In the genomic region with DNA sequence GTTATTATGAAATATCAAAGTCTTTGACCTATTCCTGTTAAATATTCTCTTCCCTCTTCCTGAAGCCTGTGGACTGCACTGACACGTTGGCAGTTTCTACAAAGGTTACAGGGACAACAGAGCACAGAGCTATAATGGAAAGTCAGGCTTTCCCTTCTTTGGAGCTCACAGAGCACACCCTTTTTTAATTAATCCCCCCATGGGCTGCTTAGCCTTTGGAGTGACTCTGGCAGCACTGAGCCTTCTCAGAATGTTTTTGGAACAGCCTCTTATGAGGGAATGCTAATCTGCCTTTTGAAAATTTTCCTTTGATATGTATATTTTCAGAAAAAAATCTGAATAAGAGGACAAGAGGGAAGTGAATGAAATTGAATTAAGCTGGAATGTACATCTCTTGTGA, we compare ENCODE assay signal across 12 mouse cellular contexts.
"Had no signal": no experiment of that assay in that cellular context is flagged by ENCODE, and none has a peak within 500 bp of the region (broad histone marks: within the 10 kb centered on the region; RNA-seq: fewer than 3 reads in every experiment).

No protein-coding gene starts in this region.

- H3K9me3 ChIP-seq: limb, embryonic 15.5 days; liver, embryonic 13.5 days had no signal

- H3K4me3 ChIP-seq: limb, embryonic 15.5 days; liver, embryonic 13.5 days had no signal

- H3K27me3 ChIP-seq: limb, embryonic 15.5 days; liver, embryonic 13.5 days had no signal

- H3K36me3 ChIP-seq: limb, embryonic 15.5 days; liver, embryonic 13.5 days had no signal

- DNase-seq: kidney, adult 11 months; kidney, adult 9 months; kidney, postnatal 36 days; layer of hippocampus, adult 9-11 months; layer of hippocampus, postnatal 36 days; liver, embryonic 13.5 days; lung, adult 18-20 months; right cerebral cortex, adult 18-20 months; right cerebral cortex, postnatal 25 days; thymus, postnatal 14 days had no signal

- H3K4me1 ChIP-seq: limb, embryonic 15.5 days; liver, embryonic 13.5 days had no signal

- H3K4me2 ChIP-seq: limb, embryonic 15.5 days; liver, embryonic 13.5 days had no signal

- H3K27ac ChIP-seq: kidney, postnatal 0 days; limb, embryonic 15.5 days; liver, embryonic 13.5 days had no signal

- H3K9ac ChIP-seq: limb, embryonic 15.5 days; liver, embryonic 13.5 days had no signal
